Mouse (Mus musculus): ENCODE measurements around the gene Arf4. TPM values are rescaled to one million over a fixed set of nuclear protein-coding genes. Genes with fewer than 3 reads are reported as not detected.
"Not testable (repeated sequence)": the region's sequence is repeated elsewhere in the genome, so short reads cannot be mapped to it uniquely, and the experiment has no call there.

Arf4 gene
- polyA plus RNA-seq, 1 experiment from 2014 or later: 549 TPM

- not testable (repeated sequence) for H3K36me3 ChIP-seq (replicated peaks; ENCODE audit: control insufficient read depth, insufficient read depth); H3K9ac ChIP-seq; H3K4me2 ChIP-seq (replicated peaks); H3K27me3 ChIP-seq (ENCODE audit: control insufficient read depth, insufficient read depth, low read length); H3K9me3 ChIP-seq (ENCODE audit: control insufficient read depth, low read length); DNase-seq (ENCODE audit: low spot score); H3K4me3 ChIP-seq (replicated peaks; ENCODE audit: low read length); H3K27ac ChIP-seq; ATAC-seq (ENCODE audit: low FRiP score)
- H3K4me1 ChIP-seq (replicated peaks; ENCODE audit: control insufficient read depth, insufficient read depth, low read length): peaks cover 23% of the 10 kb centered on the region
- 71% methylated on average over 17 of the region's 17 CpGs for WGBS
These were observed 34.2 kb downstream of the Arf4 start for GRCm38 (mm10) chr14:26671870-26672615.

GRCm38 (mm10) chr14:26674476-26675169, 36.7 kb downstream of the Arf4 start:
- not testable (repeated sequence) for H3K4me2 ChIP-seq (replicated peaks); H3K9ac ChIP-seq; H3K9me3 ChIP-seq (ENCODE audit: control insufficient read depth, low read length); H3K27ac ChIP-seq; H3K4me1 ChIP-seq (replicated peaks; ENCODE audit: control insufficient read depth, insufficient read depth, low read length); ATAC-seq (ENCODE audit: low FRiP score); H3K4me3 ChIP-seq (replicated peaks; ENCODE audit: low read length); H3K36me3 ChIP-seq (replicated peaks; ENCODE audit: control insufficient read depth, insufficient read depth); H3K27me3 ChIP-seq (ENCODE audit: control insufficient read depth, insufficient read depth, low read length); DNase-seq (ENCODE audit: low spot score)
- WGBS: 93% methylated on average over 2 of the region's 2 CpGs

- no peak overlapping the region for H3K4me3 ChIP-seq (replicated peaks; ENCODE audit: low read length)
These were observed 37.5 kb downstream of the Arf4 start for GRCm38 (mm10) chr14:26675371-26675770.

GRCm38 (mm10) chr14:26675791-26676190, 37.9 kb downstream of the Arf4 start:
- H3K27me3 ChIP-seq (ENCODE audit: control insufficient read depth, insufficient read depth, low read length): no peaks in the 10 kb centered on the region
- H3K4me1 ChIP-seq (replicated peaks; ENCODE audit: control insufficient read depth, insufficient read depth, low read length): no peaks in the 10 kb centered on the region
- DNase-seq (ENCODE audit: low spot score) (no peak), ATAC-seq (ENCODE audit: low FRiP score) (no peak)
- H3K36me3 ChIP-seq (replicated peaks; ENCODE audit: control insufficient read depth, insufficient read depth): no peaks in the 10 kb centered on the region
- no peak overlapping the region for H3K9ac ChIP-seq
- no peak overlapping the region for H3K27ac ChIP-seq
- H3K9me3 ChIP-seq (ENCODE audit: control insufficient read depth, low read length): no peaks in the 10 kb centered on the region
- no peak overlapping the region for H3K4me3 ChIP-seq (replicated peaks; ENCODE audit: low read length)
- 74% methylated on average over 5 of the region's 5 CpGs for WGBS
- no peak overlapping the region for H3K4me2 ChIP-seq (replicated peaks)

More at GRCm38 (mm10) chr14:26675371-26675770, 37.5 kb downstream of the Arf4 start:
- no peaks in the 10 kb centered on the region for H3K27me3 ChIP-seq (ENCODE audit: control insufficient read depth, insufficient read depth, low read length)
- H3K9ac ChIP-seq: no peak overlapping the region
- H3K36me3 ChIP-seq (replicated peaks; ENCODE audit: control insufficient read depth, insufficient read depth): no peaks in the 10 kb centered on the region
- ATAC-seq (ENCODE audit: low FRiP score) (no peak), DNase-seq (ENCODE audit: low spot score) (no peak)
- no peak overlapping the region for H3K4me2 ChIP-seq (replicated peaks)
- no peak overlapping the region for H3K27ac ChIP-seq
- H3K9me3 ChIP-seq (ENCODE audit: control insufficient read depth, low read length): no peaks in the 10 kb centered on the region
- WGBS: 27% methylated on average over 12 of the region's 12 CpGs
- peaks cover 4% of the 10 kb centered on the region for H3K4me1 ChIP-seq (replicated peaks; ENCODE audit: control insufficient read depth, insufficient read depth, low read length)

- Histone ChIP-seq H3K36me3 (replicated peaks; ENCODE audit: control insufficient read depth, insufficient read depth) (no peaks in the 10 kb centered on the region), H3K4me3 (replicated peaks; ENCODE audit: low read length) (no peak overlapping the region), H3K9me3 (ENCODE audit: control insufficient read depth, low read length) (no peaks in the 10 kb centered on the region), H3K4me2 (replicated peaks) (no peak overlapping the region), H3K4me1 (replicated peaks; ENCODE audit: control insufficient read depth, insufficient read depth, low read length) (no peaks in the 10 kb centered on the region), H3K27ac (no peak overlapping the region), H3K27me3 (ENCODE audit: control insufficient read depth, insufficient read depth, low read length) (no peaks in the 10 kb centered on the region), H3K9ac (no peak overlapping the region)
- DNase-seq (ENCODE audit: low spot score): no peak
- ATAC-seq (ENCODE audit: low FRiP score): no peak
- 59% methylated on average over 2 of the region's 2 CpGs for WGBS
These were observed 52.9 kb downstream of the Arf4 start for GRCm38 (mm10) chr14:26690727-26691126.

- ATAC-seq (ENCODE audit: low FRiP score): no peak
These were observed 53.5 kb downstream of the Arf4 start for GRCm38 (mm10) chr14:26691363-26691762.

GRCm38 (mm10) chr14:26692974-26693373, 55.1 kb downstream of the Arf4 start, which contains the start of gene Dnah12:
TSS of gene Dnah12 (plus strand) at chr14:26693274.
- no peak for DNase-seq (ENCODE audit: low spot score)
- H3K36me3 ChIP-seq (replicated peaks; ENCODE audit: control insufficient read depth, insufficient read depth): no peaks in the 10 kb centered on the region
- no peak for ATAC-seq (ENCODE audit: low FRiP score)
- no peak within 1 kb of the TSS for H3K4me3 ChIP-seq (replicated peaks; ENCODE audit: low read length)
- H3K4me1 ChIP-seq (replicated peaks; ENCODE audit: control insufficient read depth, insufficient read depth, low read length): no peaks in the 10 kb centered on the region
- no peak within 1 kb of the TSS for H3K4me2 ChIP-seq (replicated peaks)
- no peaks in the 10 kb centered on the region for H3K27me3 ChIP-seq (ENCODE audit: control insufficient read depth, insufficient read depth, low read length)
- no peaks in the 10 kb centered on the region for H3K9me3 ChIP-seq (ENCODE audit: control insufficient read depth, low read length)
- no peak within 1 kb of the TSS for H3K27ac ChIP-seq
- H3K9ac ChIP-seq: no peak within 1 kb of the TSS
- WGBS: 93% methylated on average over 3 of the region's 3 CpGs

More at GRCm38 (mm10) chr14:26691363-26691762, 53.5 kb downstream of the Arf4 start:
- 57% methylated on average over 2 of the region's 2 CpGs for WGBS
- no peak overlapping the region for H3K4me3 ChIP-seq (replicated peaks; ENCODE audit: low read length)
- H3K27me3 ChIP-seq (ENCODE audit: control insufficient read depth, insufficient read depth, low read length): no peaks in the 10 kb centered on the region
- no peak overlapping the region for H3K27ac ChIP-seq
- no peak for DNase-seq (ENCODE audit: low spot score)
- H3K9ac ChIP-seq: no peak overlapping the region
- H3K4me1 ChIP-seq (replicated peaks; ENCODE audit: control insufficient read depth, insufficient read depth, low read length): no peaks in the 10 kb centered on the region
- H3K36me3 ChIP-seq (replicated peaks; ENCODE audit: control insufficient read depth, insufficient read depth): no peaks in the 10 kb centered on the region
- H3K9me3 ChIP-seq (ENCODE audit: control insufficient read depth, low read length): no peaks in the 10 kb centered on the region
- H3K4me2 ChIP-seq (replicated peaks): no peak overlapping the region

- no peak for ATAC-seq (ENCODE audit: low FRiP score)
- no peak overlapping the region for H3K9ac ChIP-seq
- no peak overlapping the region for H3K4me2 ChIP-seq (replicated peaks)
- no peaks in the 10 kb centered on the region for H3K36me3 ChIP-seq (replicated peaks; ENCODE audit: control insufficient read depth, insufficient read depth)
- no peaks in the 10 kb centered on the region for H3K4me1 ChIP-seq (replicated peaks; ENCODE audit: control insufficient read depth, insufficient read depth, low read length)
- no peaks in the 10 kb centered on the region for H3K27me3 ChIP-seq (ENCODE audit: control insufficient read depth, insufficient read depth, low read length)
- peak; percentile 32 for DNase-seq (ENCODE audit: low spot score)
- H3K27ac ChIP-seq: no peak overlapping the region
- no peaks in the 10 kb centered on the region for H3K9me3 ChIP-seq (ENCODE audit: control insufficient read depth, low read length)
- no peak overlapping the region for H3K4me3 ChIP-seq (replicated peaks; ENCODE audit: low read length)
These were observed 60.0 kb downstream of the Arf4 start for GRCm38 (mm10) chr14:26697912-26698311.

- not testable (repeated sequence) for H3K36me3 ChIP-seq (replicated peaks; ENCODE audit: control insufficient read depth, insufficient read depth); H3K27ac ChIP-seq; DNase-seq (ENCODE audit: low spot score); H3K4me1 ChIP-seq (replicated peaks; ENCODE audit: control insufficient read depth, insufficient read depth, low read length); H3K27me3 ChIP-seq (ENCODE audit: control insufficient read depth, insufficient read depth, low read length); H3K9ac ChIP-seq; ATAC-seq (ENCODE audit: low FRiP score); H3K9me3 ChIP-seq (ENCODE audit: control insufficient read depth, low read length); H3K4me3 ChIP-seq (replicated peaks; ENCODE audit: low read length); H3K4me2 ChIP-seq (replicated peaks)
- 84% methylated on average over 5 of the region's 5 CpGs for WGBS
These were observed 67.4 kb downstream of the Arf4 start for GRCm38 (mm10) chr14:26705246-26705645.

Measured in hindbrain, embryonic 14.5 days (tissue).